Mouse (Mus musculus): ENCODE measurements around the gene Zp3. TPM values are rescaled to one million over a fixed set of nuclear protein-coding genes. Genes with fewer than 3 reads are reported as not detected.
A peak's percentile ranks its signal among the peaks of the same experiment; 100 is the strongest.

The Zp3 gene
- polyA plus RNA-seq, 1 experiment from 2014 or later, result 0.13 TPM

DNA sequence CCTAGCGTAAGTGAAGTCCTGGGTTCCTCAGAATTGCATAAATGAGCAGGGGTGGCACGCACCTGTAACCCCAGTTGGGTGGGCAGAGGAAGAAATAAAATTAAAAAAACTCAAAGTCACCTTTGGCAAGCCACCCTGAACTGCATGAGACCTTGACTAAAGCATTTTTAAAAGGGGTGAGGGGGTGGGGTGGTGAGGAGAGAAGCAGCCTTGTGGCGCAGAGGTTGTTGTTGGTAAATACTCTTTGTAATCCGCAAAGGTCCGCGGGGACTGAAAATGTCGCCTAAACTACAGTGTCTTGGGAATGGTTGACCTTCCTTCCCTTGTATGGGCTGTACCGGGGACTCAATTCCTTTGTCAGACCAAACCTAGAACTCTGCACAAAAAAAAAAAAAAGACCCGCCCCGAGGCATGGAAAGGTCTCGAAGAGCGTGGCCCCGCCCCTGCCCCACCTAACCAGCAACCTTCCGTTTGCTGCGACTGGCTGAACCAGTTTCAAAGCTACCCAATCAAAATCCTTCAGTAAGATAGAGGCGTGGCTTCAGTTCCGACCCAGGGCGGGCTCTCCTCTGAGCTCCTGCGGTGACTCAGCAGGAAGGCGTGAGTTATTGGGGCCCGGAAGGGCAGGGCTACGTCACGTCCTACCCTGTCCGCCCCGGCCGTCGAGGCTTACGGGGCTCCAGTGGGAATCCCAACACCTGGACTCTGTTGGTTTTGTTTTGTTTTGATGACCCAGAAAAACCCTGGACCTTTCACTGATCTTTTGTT is 22.5 kb upstream of the Zp3 start:
- H3K9ac ChIP-seq (ENCODE audit: low read length), result peak overlapping the region; percentile 41; the same call in 1 of the 2 replicates
- no peaks in the 10 kb centered on the region for H3K27me3 ChIP-seq (replicated peaks; ENCODE audit: control insufficient read depth, insufficient read depth, low read length)
- H3K27ac ChIP-seq (ENCODE audit: low read depth, low read length), result peak overlapping the region; percentile 52; the same call in 1 of the 2 replicates
- WGBS, result 7% methylated on average over 28 of the region's 28 CpGs
- peak overlapping the region; percentile 29 for H3K4me3 ChIP-seq (ENCODE audit: low read depth, low read length)
- DNase-seq (ENCODE audit: low spot score) (peak; percentile 98), ATAC-seq (peak; percentile 77)
- no peaks in the 10 kb centered on the region for H3K36me3 ChIP-seq (ENCODE audit: control insufficient read depth, insufficient read depth, low read length)
- peak overlapping the region; percentile 51 for H3K4me2 ChIP-seq (ENCODE audit: low read length)
- H3K4me1 ChIP-seq (ENCODE audit: control insufficient read depth, insufficient read depth, low read length), result peaks cover 10% of the 10 kb centered on the region; the same call in 1 of the 2 replicates
- H3K9me3 ChIP-seq (replicated peaks; ENCODE audit: control insufficient read depth, low read length), result no peaks in the 10 kb centered on the region

DNA sequence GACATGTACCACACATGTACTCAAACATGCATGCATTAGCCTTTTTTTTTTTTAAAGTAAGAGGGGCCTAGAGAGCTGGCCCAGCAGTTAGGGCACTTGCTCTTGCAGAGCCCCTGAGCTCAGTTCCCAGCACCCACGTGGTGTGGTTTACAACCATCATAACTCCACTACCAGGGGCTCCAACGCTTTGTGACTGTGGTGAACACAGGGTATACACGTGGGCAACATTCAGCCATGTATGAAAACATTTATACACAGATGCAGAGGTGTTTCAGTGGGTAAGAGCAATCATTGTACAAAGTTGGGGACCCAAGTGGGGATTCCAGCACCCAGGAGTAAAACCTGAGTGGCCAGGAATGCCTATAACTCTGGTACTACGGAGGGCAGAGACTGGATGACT is 21.5 kb upstream of the Zp3 start:
- H3K27me3 ChIP-seq (replicated peaks; ENCODE audit: control insufficient read depth, insufficient read depth, low read length), result no peaks in the 10 kb centered on the region
- no peak for DNase-seq (ENCODE audit: low spot score)
- peaks cover 13% of the 10 kb centered on the region; the same call in 1 of the 2 replicates for H3K4me1 ChIP-seq (ENCODE audit: control insufficient read depth, insufficient read depth, low read length)
- 91% methylated on average over 4 of the region's 4 CpGs for WGBS
- no peaks in the 10 kb centered on the region for H3K36me3 ChIP-seq (ENCODE audit: control insufficient read depth, insufficient read depth, low read length)
- H3K27ac ChIP-seq (ENCODE audit: low read depth, low read length), result 0 out of 2 replicates have a peak overlapping the region, but pooled peaks have one; percentile 52
- H3K4me2 ChIP-seq (ENCODE audit: low read length), result peak overlapping the region; percentile 51; the same call in 1 of the 2 replicates
- no peak overlapping the region for H3K9ac ChIP-seq (ENCODE audit: low read length)
- no peak overlapping the region for H3K4me3 ChIP-seq (ENCODE audit: low read depth, low read length)
- H3K9me3 ChIP-seq (replicated peaks; ENCODE audit: control insufficient read depth, low read length), result no peaks in the 10 kb centered on the region
- ATAC-seq, result no peak

DNA sequence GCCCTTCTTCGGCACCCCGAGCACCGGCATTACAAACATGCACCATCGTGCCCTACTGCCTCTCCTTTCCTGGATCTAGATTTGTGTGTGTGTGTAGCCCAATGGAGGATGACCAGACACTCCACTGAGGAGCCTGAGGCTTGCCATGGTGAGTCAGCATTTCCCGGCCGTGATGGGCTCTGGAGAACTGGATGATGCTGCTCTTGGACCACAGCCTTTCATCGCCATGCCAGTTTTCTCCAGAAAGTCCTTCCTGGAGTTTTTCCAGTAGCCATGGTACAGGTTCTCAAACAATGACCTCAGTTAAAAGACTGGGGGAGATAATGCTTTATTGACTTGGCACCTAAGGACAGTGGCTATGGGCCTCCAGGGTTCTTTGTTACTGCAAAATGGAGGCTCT is 20.0 kb upstream of the Zp3 start:
- no peak overlapping the region for H3K27ac ChIP-seq (ENCODE audit: low read depth, low read length)
- no peak overlapping the region for H3K9ac ChIP-seq (ENCODE audit: low read length)
- no peaks in the 10 kb centered on the region for H3K9me3 ChIP-seq (replicated peaks; ENCODE audit: control insufficient read depth, low read length)
- no peaks in the 10 kb centered on the region for H3K36me3 ChIP-seq (ENCODE audit: control insufficient read depth, insufficient read depth, low read length)
- no peak overlapping the region for H3K4me3 ChIP-seq (ENCODE audit: low read depth, low read length)
- peaks cover 13% of the 10 kb centered on the region; the same call in 1 of the 2 replicates for H3K4me1 ChIP-seq (ENCODE audit: control insufficient read depth, insufficient read depth, low read length)
- no peak overlapping the region for H3K4me2 ChIP-seq (ENCODE audit: low read length)
- no peak for DNase-seq (ENCODE audit: low spot score)
- WGBS, result 95% methylated on average over 7 of the region's 7 CpGs
- ATAC-seq, result no peak
- H3K27me3 ChIP-seq (replicated peaks; ENCODE audit: control insufficient read depth, insufficient read depth, low read length), result no peaks in the 10 kb centered on the region

DNA sequence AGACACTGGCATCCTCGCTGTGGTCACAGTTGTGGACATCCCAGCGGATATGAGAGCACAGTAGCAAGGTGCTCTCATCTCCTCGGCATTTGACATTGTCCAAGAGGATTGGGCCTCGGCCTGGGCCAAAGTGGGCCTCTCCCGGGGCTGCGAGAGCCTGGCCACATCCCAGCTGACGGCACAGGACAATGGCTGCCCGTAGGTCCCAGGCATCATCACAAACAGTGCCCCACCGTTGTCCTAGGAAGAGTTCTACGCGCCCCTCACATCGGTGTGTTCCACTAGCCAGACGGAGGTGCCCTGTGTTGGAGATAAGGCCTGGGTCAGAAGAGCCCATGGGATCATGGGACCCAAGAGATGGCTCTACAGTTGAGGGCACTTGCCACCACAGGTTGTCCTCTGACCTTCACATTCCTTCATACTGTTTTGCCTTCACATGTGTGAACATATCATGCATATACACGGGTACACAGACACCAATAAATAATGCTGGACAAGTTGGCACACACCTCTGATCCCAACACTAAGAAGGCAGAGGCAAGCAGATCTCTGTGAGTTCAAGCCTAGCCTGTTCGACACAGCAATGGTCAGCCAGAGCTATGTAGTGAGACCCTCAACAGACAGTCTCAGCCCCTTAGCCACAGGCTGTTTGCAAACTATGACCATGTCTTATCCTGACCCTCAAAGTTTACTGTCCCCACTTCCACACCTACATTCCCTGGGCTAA is 18.8 kb upstream of the Zp3 start:
- H3K4me3 ChIP-seq (ENCODE audit: low read depth, low read length), result no peak overlapping the region
- peak overlapping the region; percentile 96; the same call in 1 of the 2 replicates for H3K27ac ChIP-seq (ENCODE audit: low read depth, low read length)
- peaks cover 16% of the 10 kb centered on the region; the same call in 1 of the 2 replicates for H3K4me1 ChIP-seq (ENCODE audit: control insufficient read depth, insufficient read depth, low read length)
- H3K9ac ChIP-seq (ENCODE audit: low read length), result no peak overlapping the region
- no peak overlapping the region; the same call in 1 of the 2 replicates for H3K4me2 ChIP-seq (ENCODE audit: low read length)
- 94% methylated on average over 15 of the region's 15 CpGs for WGBS
- H3K9me3 ChIP-seq (replicated peaks; ENCODE audit: control insufficient read depth, low read length), result no peaks in the 10 kb centered on the region
- no peak for ATAC-seq
- no peaks in the 10 kb centered on the region for H3K36me3 ChIP-seq (ENCODE audit: control insufficient read depth, insufficient read depth, low read length)
- H3K27me3 ChIP-seq (replicated peaks; ENCODE audit: control insufficient read depth, insufficient read depth, low read length), result no peaks in the 10 kb centered on the region
- no peak for DNase-seq (ENCODE audit: low spot score)

DNA sequence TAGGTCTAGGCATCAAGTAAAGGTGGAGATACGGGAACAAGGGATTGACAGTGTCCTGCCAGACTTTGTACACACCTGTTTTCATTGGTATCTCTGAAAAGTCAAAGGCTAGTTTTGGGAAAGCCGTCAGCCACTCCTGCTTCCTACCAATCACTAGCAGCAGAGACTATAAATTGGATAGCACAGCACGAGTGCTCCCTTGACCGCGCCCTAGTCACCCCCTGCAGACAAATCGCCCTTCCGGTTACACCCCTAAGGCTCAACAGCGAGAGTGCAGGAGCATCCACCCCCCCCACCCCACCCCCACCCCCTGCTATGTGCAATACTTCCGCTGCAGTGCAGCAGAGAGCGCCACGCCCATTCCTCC is 17.8 kb upstream of the Zp3 start:
- ATAC-seq (no peak), DNase-seq (ENCODE audit: low spot score) (no peak)
- peak overlapping the region; percentile 59 for H3K4me3 ChIP-seq (ENCODE audit: low read depth, low read length)
- H3K9ac ChIP-seq (ENCODE audit: low read length), result peak overlapping the region; percentile 57
- H3K27me3 ChIP-seq (replicated peaks; ENCODE audit: control insufficient read depth, insufficient read depth, low read length), result no peaks in the 10 kb centered on the region
- H3K27ac ChIP-seq (ENCODE audit: low read depth, low read length), result peak overlapping the region; percentile 96
- peak overlapping the region; percentile 95 for H3K4me2 ChIP-seq (ENCODE audit: low read length)
- H3K4me1 ChIP-seq (ENCODE audit: control insufficient read depth, insufficient read depth, low read length), result peaks cover 11% of the 10 kb centered on the region; the same call in 1 of the 2 replicates
- no peaks in the 10 kb centered on the region for H3K9me3 ChIP-seq (replicated peaks; ENCODE audit: control insufficient read depth, low read length)
- WGBS, result 2% methylated on average over 11 of the region's 11 CpGs
- H3K36me3 ChIP-seq (ENCODE audit: control insufficient read depth, insufficient read depth, low read length), result no peaks in the 10 kb centered on the region

DNA sequence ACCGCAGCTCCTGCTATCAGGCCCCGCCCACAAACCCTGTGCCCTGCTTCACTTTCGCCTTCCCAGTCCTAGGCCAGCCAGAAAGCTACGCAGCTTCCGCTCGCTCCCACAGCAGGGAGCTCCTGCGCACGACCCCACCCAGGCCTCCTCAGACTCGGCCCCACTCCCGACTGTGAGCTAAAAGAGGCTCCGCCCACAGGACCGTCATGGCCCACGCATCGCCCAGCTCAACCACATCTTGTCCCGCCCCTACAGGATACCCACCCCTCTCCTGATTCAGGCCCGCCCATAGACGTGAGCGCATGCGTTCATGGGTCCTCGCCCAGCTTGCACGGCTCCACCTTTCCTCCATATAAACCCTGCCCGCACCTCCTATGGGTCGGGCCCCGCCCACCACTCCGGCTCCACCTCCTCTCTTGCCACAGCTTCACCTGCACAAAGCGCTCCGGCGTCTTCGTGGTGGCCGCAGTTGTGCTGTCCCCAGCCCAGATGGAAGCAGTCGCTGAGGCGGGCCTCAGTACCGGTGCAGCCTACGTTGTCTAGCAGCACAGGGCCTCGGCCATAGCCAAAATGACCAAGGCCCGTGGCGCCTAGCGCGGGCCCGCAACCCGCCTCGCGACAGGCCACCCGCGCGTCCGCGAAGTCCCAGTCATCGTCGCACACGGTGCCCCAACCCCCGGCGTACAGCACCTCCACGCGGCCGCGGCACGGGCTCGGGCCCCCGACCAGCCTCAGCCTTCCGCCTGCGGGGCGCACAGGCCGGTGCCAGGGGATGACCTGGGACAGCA is 17.2 kb upstream of the Zp3 start:
- H3K4me2 ChIP-seq (ENCODE audit: low read length), result peak overlapping the region; percentile 95
- under 1% methylated on average over 64 of the region's 64 CpGs for WGBS
- peak; percentile 100 for DNase-seq (ENCODE audit: low spot score)
- no peaks in the 10 kb centered on the region for H3K9me3 ChIP-seq (replicated peaks; ENCODE audit: control insufficient read depth, low read length)
- H3K9ac ChIP-seq (ENCODE audit: low read length), result peak overlapping the region; percentile 91
- peak overlapping the region; percentile 59 for H3K4me3 ChIP-seq (ENCODE audit: low read depth, low read length)
- H3K4me1 ChIP-seq (ENCODE audit: control insufficient read depth, insufficient read depth, low read length), result peaks cover 11% of the 10 kb centered on the region; the same call in 1 of the 2 replicates
- ATAC-seq, result peak; percentile 96
- no peaks in the 10 kb centered on the region for H3K36me3 ChIP-seq (ENCODE audit: control insufficient read depth, insufficient read depth, low read length)
- H3K27ac ChIP-seq (ENCODE audit: low read depth, low read length), result peak overlapping the region; percentile 96
- no peaks in the 10 kb centered on the region for H3K27me3 ChIP-seq (replicated peaks; ENCODE audit: control insufficient read depth, insufficient read depth, low read length)

DNA sequence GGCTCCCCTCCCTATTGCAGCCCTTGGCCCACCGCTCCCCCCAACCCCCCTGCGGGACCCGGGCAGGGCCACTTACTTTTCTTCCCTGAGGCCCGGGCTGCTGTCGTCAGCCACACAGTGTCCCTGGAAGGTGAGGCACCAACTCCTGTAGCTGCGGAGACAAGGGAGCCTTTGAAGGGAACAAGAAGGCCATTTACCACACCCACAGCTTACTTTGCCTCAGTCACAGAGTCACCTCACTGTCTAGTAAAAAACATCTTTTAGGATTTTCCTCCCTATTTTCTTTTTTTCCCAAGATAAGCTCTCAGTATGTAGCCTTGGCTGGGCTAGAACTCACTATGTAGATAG is 16.6 kb upstream of the Zp3 start:
- H3K9me3 ChIP-seq (replicated peaks; ENCODE audit: control insufficient read depth, low read length), result no peaks in the 10 kb centered on the region
- peak overlapping the region; percentile 96 for H3K27ac ChIP-seq (ENCODE audit: low read depth, low read length)
- no peaks in the 10 kb centered on the region for H3K36me3 ChIP-seq (ENCODE audit: control insufficient read depth, insufficient read depth, low read length)
- peak overlapping the region; percentile 91 for H3K9ac ChIP-seq (ENCODE audit: low read length)
- peak overlapping the region; percentile 95 for H3K4me2 ChIP-seq (ENCODE audit: low read length)
- no peaks in the 10 kb centered on the region for H3K27me3 ChIP-seq (replicated peaks; ENCODE audit: control insufficient read depth, insufficient read depth, low read length)
- H3K4me3 ChIP-seq (ENCODE audit: low read depth, low read length), result peak overlapping the region; percentile 59
- no peak for DNase-seq (ENCODE audit: low spot score)
- no peak for ATAC-seq
- peaks cover 11% of the 10 kb centered on the region; the same call in 1 of the 2 replicates for H3K4me1 ChIP-seq (ENCODE audit: control insufficient read depth, insufficient read depth, low read length)
- WGBS, result 2% methylated on average over 6 of the region's 6 CpGs

DNA sequence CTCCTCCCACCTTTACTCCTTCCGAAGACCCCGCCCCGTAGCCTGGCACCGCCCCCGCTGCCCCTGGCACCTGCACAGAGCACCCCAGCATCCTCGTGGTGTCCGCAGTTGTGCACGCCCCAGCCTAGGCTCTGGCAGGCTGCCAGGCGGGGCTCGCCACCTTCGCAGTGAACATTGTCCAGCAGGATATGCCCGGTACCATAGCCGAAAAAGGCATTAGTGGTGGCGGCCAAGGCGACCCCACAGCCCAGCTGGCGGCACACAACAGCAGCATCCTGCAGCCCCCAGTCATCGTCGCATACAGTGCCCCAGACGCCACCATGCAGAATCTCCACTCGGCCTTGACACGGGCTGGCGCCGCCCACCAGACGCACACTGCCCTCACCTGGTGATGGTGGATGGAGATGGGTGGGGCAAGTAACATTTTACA is 14.4 kb upstream of the Zp3 start:
- no peaks in the 10 kb centered on the region for H3K9me3 ChIP-seq (replicated peaks; ENCODE audit: control insufficient read depth, low read length)
- ATAC-seq (no peak), DNase-seq (ENCODE audit: low spot score) (no peak)
- H3K4me3 ChIP-seq (ENCODE audit: low read depth, low read length), result peak overlapping the region; percentile 11; the same call in 1 of the 2 replicates
- no peak overlapping the region for H3K27ac ChIP-seq (ENCODE audit: low read depth, low read length)
- H3K4me2 ChIP-seq (ENCODE audit: low read length), result peak overlapping the region; percentile 30
- no peaks in the 10 kb centered on the region for H3K27me3 ChIP-seq (replicated peaks; ENCODE audit: control insufficient read depth, insufficient read depth, low read length)
- peaks cover 11% of the 10 kb centered on the region; the same call in 1 of the 2 replicates for H3K4me1 ChIP-seq (ENCODE audit: control insufficient read depth, insufficient read depth, low read length)
- H3K36me3 ChIP-seq (ENCODE audit: control insufficient read depth, insufficient read depth, low read length), result no peaks in the 10 kb centered on the region
- H3K9ac ChIP-seq (ENCODE audit: low read length), result peak overlapping the region; percentile 13; the same call in 1 of the 2 replicates
- WGBS, result 8% methylated on average over 24 of the region's 24 CpGs
